Mouse (Mus musculus): ENCODE measurements around the gene Lgals3. TPM values are rescaled to one million over a fixed set of nuclear protein-coding genes. Genes with fewer than 3 reads are reported as not detected.

Gene Lgals3
- polyA plus RNA-seq, 1 experiment from 2014 or later = 2.2 TPM

Other genes with a start within 250 kb of the Lgals3 start
- gene Gch1, start 178.3 kb upstream of the Lgals3 start, polyA plus RNA-seq (2015; fragmentation: Nextera tagmentation; extraction: Ambion mirVana) = 1.5 and 2.3 TPM in 2 replicates
- gene Wdhd1, start 90.9 kb upstream of the Lgals3 start, polyA plus RNA-seq (2015; fragmentation: Nextera tagmentation; extraction: Ambion mirVana) = 16.1 and 17.2 TPM in 2 replicates
- gene Socs4, start 90.8 kb upstream of the Lgals3 start, polyA plus RNA-seq (2015; fragmentation: Nextera tagmentation; extraction: Ambion mirVana) = 2.6 and 2.9 TPM in 2 replicates
- 59.8 and 62.1 TPM in 2 replicates for gene Mapk1ip1l, start 69.5 kb upstream of the Lgals3 start, polyA plus RNA-seq (2015; fragmentation: Nextera tagmentation; extraction: Ambion mirVana)
- 15.9 and 16.5 TPM in 2 replicates for gene Dlgap5, start 50.7 kb downstream of the Lgals3 start, polyA plus RNA-seq (2015; fragmentation: Nextera tagmentation; extraction: Ambion mirVana)
- 20.3 and 23.1 TPM in 2 replicates for gene Fbxo34, start 82.7 kb downstream of the Lgals3 start, polyA plus RNA-seq (2015; fragmentation: Nextera tagmentation; extraction: Ambion mirVana)
- gene Atg14, start 202.9 kb downstream of the Lgals3 start, polyA plus RNA-seq (2015; fragmentation: Nextera tagmentation; extraction: Ambion mirVana) = 22.2 and 26.5 TPM in 2 replicates

Data from forebrain, embryonic 16.5 days (tissue).